Mouse (Mus musculus): ENCODE data around the gene Bmi1. TPM values are rescaled to one million over a fixed set of nuclear protein-coding genes. Genes with fewer than 3 reads are reported as not detected.

Gene Bmi1
- polyA plus RNA-seq, 1 experiment: 0.13 TPM

- Histone ChIP-seq H3K4me3 (replicated peaks) (no peak overlapping the region), H3K9me3 (ENCODE audit: control insufficient read depth, low read length) (peaks cover 5% of the 10 kb centered on the region; the same call in 1 of the 2 replicates), H3K36me3 (ENCODE audit: control insufficient read depth) (peaks cover 3% of the 10 kb centered on the region), H3K4me1 (ENCODE audit: control insufficient read depth) (peaks cover 8% of the 10 kb centered on the region), H3K27me3 (ENCODE audit: control insufficient read depth) (peaks cover 81% of the 10 kb centered on the region)
- TF ChIP-seq TAL1 (IDR thresholded peaks at IDR 0.05; ENCODE audit: low read length) (no peak), GATA1 (IDR thresholded peaks at IDR 0.05; ENCODE audit: low read length) (no peak)
Observed at GRCm38 (mm10) chr2:18684062-18684461, 7.2 kb downstream of the Bmi1 start.

- peaks cover 81% of the 10 kb centered on the region for H3K27me3 ChIP-seq (ENCODE audit: control insufficient read depth)
Observed at GRCm38 (mm10) chr2:18686386-18686785, 9.6 kb downstream of the Bmi1 start.

DNA sequence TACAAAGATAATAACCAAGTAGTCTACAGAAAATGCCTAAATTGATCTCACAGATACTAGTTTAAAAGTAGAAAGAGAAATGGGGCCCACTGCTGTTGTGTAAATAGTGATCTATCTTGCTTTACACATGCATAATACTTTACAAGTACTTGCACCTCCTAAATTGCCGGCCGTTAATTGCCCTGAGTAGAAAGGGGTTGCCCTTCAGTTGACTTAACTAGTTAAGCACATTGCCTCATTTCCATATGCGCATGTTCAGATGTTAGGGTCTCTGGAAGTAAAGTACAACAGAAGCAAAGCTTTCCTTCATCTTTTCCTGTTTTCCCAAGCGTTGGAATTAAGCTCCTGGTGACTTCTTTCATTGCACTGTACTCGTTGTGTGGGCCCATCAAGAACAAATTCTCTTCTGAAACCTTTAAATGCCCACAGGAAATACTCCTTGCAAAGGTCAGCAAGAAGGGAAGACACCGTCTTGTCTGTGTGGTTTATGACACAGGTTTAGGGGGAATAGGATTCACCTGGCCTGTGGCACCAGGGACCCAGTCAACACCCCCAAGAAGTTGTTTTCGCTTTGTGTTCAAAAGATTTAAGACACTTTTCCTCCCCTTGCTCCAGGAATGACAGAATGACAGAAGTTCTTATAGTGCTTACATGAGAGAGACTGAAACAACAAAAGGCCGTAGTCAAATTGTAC is 10.2 kb downstream of the Bmi1 start:
- Histone ChIP-seq H3K4me3 (replicated peaks) (no peak overlapping the region), H3K27me3 (ENCODE audit: control insufficient read depth) (peaks cover 81% of the 10 kb centered on the region), H3K4me1 (ENCODE audit: control insufficient read depth) (peaks cover 16% of the 10 kb centered on the region), H3K9me3 (ENCODE audit: control insufficient read depth, low read length) (peaks cover 17% of the 10 kb centered on the region; the same call in 1 of the 2 replicates), H3K36me3 (ENCODE audit: control insufficient read depth) (peaks cover 3% of the 10 kb centered on the region)
- TF ChIP-seq TAL1 (IDR thresholded peaks at IDR 0.05; ENCODE audit: low read length) (no peak), GATA1 (IDR thresholded peaks at IDR 0.05; ENCODE audit: low read length) (no peak)

More at GRCm38 (mm10) chr2:18686386-18686785, 9.6 kb downstream of the Bmi1 start:
- Histone ChIP-seq H3K36me3 (ENCODE audit: control insufficient read depth) (peaks cover 3% of the 10 kb centered on the region), H3K9me3 (ENCODE audit: control insufficient read depth, low read length) (peaks cover 17% of the 10 kb centered on the region; the same call in 1 of the 2 replicates), H3K4me1 (ENCODE audit: control insufficient read depth) (peaks cover 16% of the 10 kb centered on the region), H3K4me3 (replicated peaks) (no peak overlapping the region)
- TF ChIP-seq GATA1 (IDR thresholded peaks at IDR 0.05; ENCODE audit: low read length) (no peak), TAL1 (IDR thresholded peaks at IDR 0.05; ENCODE audit: low read length) (no peak)

GRCm38 (mm10) chr2:18687671-18688170 is 10.9 kb downstream of the Bmi1 start:
- peaks cover 16% of the 10 kb centered on the region for H3K4me1 ChIP-seq (ENCODE audit: control insufficient read depth)
- H3K36me3 ChIP-seq (ENCODE audit: control insufficient read depth): peaks cover 3% of the 10 kb centered on the region
- peaks cover 81% of the 10 kb centered on the region for H3K27me3 ChIP-seq (ENCODE audit: control insufficient read depth)
- no peak for TF ChIP-seq GATA1 (IDR thresholded peaks at IDR 0.05; ENCODE audit: low read length)
- TF ChIP-seq TAL1 (IDR thresholded peaks at IDR 0.05; ENCODE audit: low read length): no peak
- H3K4me3 ChIP-seq (replicated peaks): no peak overlapping the region
- H3K9me3 ChIP-seq (ENCODE audit: control insufficient read depth, low read length): peaks cover 17% of the 10 kb centered on the region; the same call in 1 of the 2 replicates

DNA sequence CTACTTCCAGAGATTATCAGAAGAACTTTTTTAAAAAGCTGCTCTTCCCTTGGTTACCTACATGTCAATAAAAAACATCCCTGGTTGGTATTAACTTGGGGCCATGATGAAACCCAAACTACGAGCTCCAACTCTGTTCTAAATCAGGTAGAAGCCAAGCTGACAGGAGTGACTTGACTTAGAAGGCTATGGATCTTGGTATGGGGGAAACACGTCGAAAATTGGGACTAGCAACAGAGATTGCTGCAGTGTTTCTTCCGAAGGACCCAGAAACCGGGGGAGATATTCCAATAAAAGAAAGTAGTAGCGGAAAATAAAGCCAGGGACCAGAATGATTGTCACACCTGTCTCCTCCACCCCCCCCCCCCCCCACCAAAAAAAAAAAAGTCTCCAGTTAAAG is 11.5 kb downstream of the Bmi1 start:
- peaks cover 17% of the 10 kb centered on the region; the same call in 1 of the 2 replicates for H3K9me3 ChIP-seq (ENCODE audit: control insufficient read depth, low read length)
- H3K4me1 ChIP-seq (ENCODE audit: control insufficient read depth): peaks cover 16% of the 10 kb centered on the region
- peaks cover 3% of the 10 kb centered on the region for H3K36me3 ChIP-seq (ENCODE audit: control insufficient read depth)
- TF ChIP-seq GATA1 (IDR thresholded peaks at IDR 0.05; ENCODE audit: low read length) (no peak), TAL1 (IDR thresholded peaks at IDR 0.05; ENCODE audit: low read length) (no peak)
- peaks cover 82% of the 10 kb centered on the region for H3K27me3 ChIP-seq (ENCODE audit: control insufficient read depth)
- H3K4me3 ChIP-seq (replicated peaks): no peak overlapping the region

DNA sequence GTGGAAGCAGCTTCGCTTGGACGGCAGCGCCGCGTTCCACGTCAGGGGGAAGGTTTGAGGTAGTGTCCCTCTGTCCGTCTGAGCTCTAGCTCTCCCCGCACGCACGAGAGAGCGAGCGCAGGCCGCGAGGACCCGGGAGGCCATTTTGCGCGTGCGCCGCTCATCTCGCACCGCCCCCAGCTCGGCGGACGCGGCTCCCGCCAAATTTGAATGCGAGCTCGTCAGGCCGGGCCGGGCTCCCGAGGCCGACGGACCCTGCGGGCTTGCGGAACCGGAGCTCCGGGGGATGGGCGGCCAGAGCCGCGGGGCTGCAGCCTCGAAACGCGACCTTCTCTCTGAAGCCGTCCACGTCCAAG is 11.9 kb downstream of the Bmi1 start:
- peaks cover 17% of the 10 kb centered on the region; the same call in 1 of the 2 replicates for H3K9me3 ChIP-seq (ENCODE audit: control insufficient read depth, low read length)
- H3K36me3 ChIP-seq (ENCODE audit: control insufficient read depth): peaks cover 3% of the 10 kb centered on the region
- peaks cover 86% of the 10 kb centered on the region for H3K27me3 ChIP-seq (ENCODE audit: control insufficient read depth)
- no peak for TF ChIP-seq GATA1 (IDR thresholded peaks at IDR 0.05; ENCODE audit: low read length)
- no peak for TF ChIP-seq TAL1 (IDR thresholded peaks at IDR 0.05; ENCODE audit: low read length)
- H3K4me3 ChIP-seq (replicated peaks): peak overlapping the region; percentile 9
- peaks cover 16% of the 10 kb centered on the region for H3K4me1 ChIP-seq (ENCODE audit: control insufficient read depth)

- TF ChIP-seq TAL1 (IDR thresholded peaks at IDR 0.05; ENCODE audit: low read length) (no peak), GATA1 (IDR thresholded peaks at IDR 0.05; ENCODE audit: low read length) (no peak)
- Histone ChIP-seq H3K4me3 (replicated peaks) (peak overlapping the region; percentile 33), H3K27me3 (ENCODE audit: control insufficient read depth) (peaks cover 89% of the 10 kb centered on the region), H3K36me3 (ENCODE audit: control insufficient read depth) (no peaks in the 10 kb centered on the region; the same call in 1 of the 2 replicates), H3K4me1 (ENCODE audit: control insufficient read depth) (peaks cover 21% of the 10 kb centered on the region), H3K9me3 (ENCODE audit: control insufficient read depth, low read length) (peaks cover 17% of the 10 kb centered on the region; the same call in 1 of the 2 replicates)
Observed at GRCm38 (mm10) chr2:18689064-18689921, 12.5 kb downstream of the Bmi1 start.

- peaks cover 22% of the 10 kb centered on the region for H3K4me1 ChIP-seq (ENCODE audit: control insufficient read depth)
- H3K36me3 ChIP-seq (ENCODE audit: control insufficient read depth): no peaks in the 10 kb centered on the region
- H3K4me3 ChIP-seq (replicated peaks): no peak overlapping the region
- TF ChIP-seq TAL1 (IDR thresholded peaks at IDR 0.05; ENCODE audit: low read length) (no peak), GATA1 (IDR thresholded peaks at IDR 0.05; ENCODE audit: low read length) (no peak)
- H3K9me3 ChIP-seq (ENCODE audit: control insufficient read depth, low read length): peaks cover 17% of the 10 kb centered on the region; the same call in 1 of the 2 replicates
- H3K27me3 ChIP-seq (ENCODE audit: control insufficient read depth): peaks cover 97% of the 10 kb centered on the region
Observed at GRCm38 (mm10) chr2:18690055-18690691, 13.4 kb downstream of the Bmi1 start.
